Mouse (Mus musculus) heart, postnatal 0 days (tissue): ENCODE measurements at regions not wholly inside any gene's neighbourhood (a gene's known extent, or its start where the extent isn't known, plus 50 kb on each side); places are given as distances from the start of the nearest gene placed in this dataset.

ENCODE experiments used
- ATAC-seq: fragments of 200-750 bp; cut with Nextera tagmentation; 2 replicates; pipeline ENCODE4 v1.8.0; 2017; ENCODE audit warnings: low read depth, moderate number of reproducible peaks, moderate library complexity; ENCODE audit not compliant: insufficient read depth
- DNase-seq: peaks from one replicate; pipeline ENCODE4 v3.0.0-alpha.2; 2016; ENCODE audit warnings: low spot score
- H3K27ac ChIP-seq: fragments of 300-500 bp; sonication (generic); 2 replicates; pipeline ENCODE4 v1.5.1; 2014; ENCODE audit warnings: low read depth, mild to moderate bottlenecking
- H3K27me3 ChIP-seq: fragments of 300-500 bp; sonication (generic); 2 replicates; pipeline ENCODE4 v1.6.1; 2014; ENCODE audit warnings: low read length, mixed read lengths; ENCODE audit not compliant: control insufficient read depth, insufficient read depth
- H3K36me3 ChIP-seq: fragments of 300-500 bp; sonication (generic); replicated peaks from 2 replicates; pipeline ENCODE4 v1.6.1; 2014; ENCODE audit warnings: low read length, mixed read lengths; ENCODE audit not compliant: control insufficient read depth, insufficient read depth
- H3K4me1 ChIP-seq: fragments of 300-500 bp; sonication (generic); 2 replicates; pipeline ENCODE4 v1.6.1; 2014; ENCODE audit warnings: antibody characterized with exemption; ENCODE audit not compliant: control insufficient read depth, insufficient read depth
- H3K4me2 ChIP-seq: fragments of 300-500 bp; sonication (generic); 2 replicates; pipeline ENCODE4 v1.6.1; 2014; ENCODE audit warnings: low read depth, mild to moderate bottlenecking, low read length, moderate library complexity
- H3K4me3 ChIP-seq: fragments of 300-500 bp; sonication (generic); 2 replicates; pipeline ENCODE4 v1.5.1; 2014; ENCODE audit warnings: low read depth, low read length
- H3K9ac ChIP-seq: fragments of 300-500 bp; sonication (generic); replicated peaks from 2 replicates; pipeline ENCODE4 v1.6.1; 2014; ENCODE audit warnings: low read depth, low read length, mixed read lengths
- H3K9me3 ChIP-seq: fragments of 300-500 bp; sonication (generic); replicated peaks from 2 replicates; pipeline ENCODE4 v1.6.1; 2016; ENCODE audit warnings: low read length; ENCODE audit not compliant: control insufficient read depth
- CTCF ChIP-seq: IDR thresholded peaks from 2 replicates; pipeline ENCODE4 v1.5.1; 2016; ENCODE audit warnings: antibody characterized with exemption, control low read depth, low read depth
- EP300 ChIP-seq: IDR thresholded peaks from 2 replicates; pipeline ENCODE4 v1.6.1; 2016; ENCODE audit warnings: antibody characterized with exemption, low read depth
- WGBS: fragments of 180-500 bp; shearing (Covaris S2); extraction: QIAGEN DNeasy Blood & Tissue Kit; methylation state at CpG from one replicate; pipeline ENCODE4 v1.1.7; 2014; 5-methylcytosine and 5-hydroxymethylcytosine counted together

- Histone ChIP-seq H3K4me3 (no peak overlapping the region), H3K4me2 (no peak overlapping the region), H3K27ac (no peak overlapping the region), H3K4me1 (no peaks in the 10 kb centered on the region), H3K36me3 (no peaks in the 10 kb centered on the region), H3K9ac (no peak overlapping the region), H3K27me3 (no peaks in the 10 kb centered on the region), H3K9me3 (no peaks in the 10 kb centered on the region)
- 75% methylated on average over 3 of the region's 3 CpGs for WGBS
- ATAC-seq, result no peak
- DNase-seq, result no peak
- no peak for TF ChIP-seq CTCF
- TF ChIP-seq EP300, result no peak
Measured at GRCm38 (mm10) chr7:95901524-95901923, 269.5 kb upstream of the Tenm4 start.

- Histone ChIP-seq H3K27ac (no peak overlapping the region), H3K27me3 (no peaks in the 10 kb centered on the region), H3K4me1 (no peaks in the 10 kb centered on the region), H3K36me3 (no peaks in the 10 kb centered on the region), H3K9me3 (no peaks in the 10 kb centered on the region), H3K4me3 (no peak overlapping the region), H3K4me2 (no peak overlapping the region), H3K9ac (no peak overlapping the region)
- ATAC-seq (no peak), DNase-seq (peak; percentile 14)
- no peak for TF ChIP-seq EP300
- no peak for TF ChIP-seq CTCF
- WGBS, result 49% methylated on average over 4 of the region's 4 CpGs
Measured at GRCm38 (mm10) chr7:95914406-95915080, 256.5 kb upstream of the Tenm4 start.

- H3K36me3 ChIP-seq, result no peaks in the 10 kb centered on the region
- H3K4me1 ChIP-seq, result no peaks in the 10 kb centered on the region
- 60% methylated on average over 3 of the region's 3 CpGs for WGBS
- H3K9ac ChIP-seq, result no peak overlapping the region
- ATAC-seq (no peak), DNase-seq (no peak)
- H3K9me3 ChIP-seq, result no peaks in the 10 kb centered on the region
- no peak overlapping the region for H3K27ac ChIP-seq
- H3K4me3 ChIP-seq, result no peak overlapping the region
- no peak overlapping the region for H3K4me2 ChIP-seq
- no peaks in the 10 kb centered on the region for H3K27me3 ChIP-seq
- TF ChIP-seq EP300 (no peak), CTCF (no peak)
Measured at GRCm38 (mm10) chr7:95919932-95920331, 251.1 kb upstream of the Tenm4 start.

- H3K27me3 ChIP-seq, result no peaks in the 10 kb centered on the region
- TF ChIP-seq CTCF, result no peak
- TF ChIP-seq EP300, result no peak
- H3K9me3 ChIP-seq, result no peaks in the 10 kb centered on the region
- H3K36me3 ChIP-seq, result no peaks in the 10 kb centered on the region
- no peak overlapping the region for H3K4me3 ChIP-seq
- no peak overlapping the region for H3K9ac ChIP-seq
- DNase-seq, result no peak
- no peak for ATAC-seq
- H3K27ac ChIP-seq, result no peak overlapping the region
- WGBS, result 56% methylated on average over 2 of the region's 2 CpGs
- no peaks in the 10 kb centered on the region for H3K4me1 ChIP-seq
- no peak overlapping the region for H3K4me2 ChIP-seq
Measured at GRCm38 (mm10) chr7:95924805-95925204, 246.2 kb upstream of the Tenm4 start.

GRCm38 (mm10) chr7:95926119-95927039 lies 244.7 kb upstream of the Tenm4 start:
- H3K4me1 ChIP-seq, result no peaks in the 10 kb centered on the region
- H3K4me3 ChIP-seq, result no peak overlapping the region
- ATAC-seq (no peak), DNase-seq (no peak)
- H3K9ac ChIP-seq, result no peak overlapping the region
- no peaks in the 10 kb centered on the region for H3K9me3 ChIP-seq
- H3K4me2 ChIP-seq, result no peak overlapping the region
- no peak overlapping the region for H3K27ac ChIP-seq
- WGBS, result 68% methylated on average over 6 of the region's 6 CpGs
- TF ChIP-seq CTCF (no peak), EP300 (no peak)
- no peaks in the 10 kb centered on the region for H3K36me3 ChIP-seq
- no peaks in the 10 kb centered on the region for H3K27me3 ChIP-seq
